Mouse (Mus musculus) duodenum, adult 2 months (tissue): ENCODE measurements around the gene Fam187b. TPM values are rescaled to one million over a fixed set of nuclear protein-coding genes. Genes with fewer than 3 reads are reported as not detected.

Experiments
- polyA plus RNA-seq: library from polyadenylated mRNA; depleted of rRNA; stranded (reverse); fragments of >200 nt; gene quantifications from 2 replicates; pipeline ENCODE4 v1.2.3, GENCODE M21; 2012; ENCODE audit warnings: low replicate concordance; rRNA removed

Fam187b gene
- polyA plus RNA-seq: 6.0 and 7.2 TPM in 2 replicates

DNA sequence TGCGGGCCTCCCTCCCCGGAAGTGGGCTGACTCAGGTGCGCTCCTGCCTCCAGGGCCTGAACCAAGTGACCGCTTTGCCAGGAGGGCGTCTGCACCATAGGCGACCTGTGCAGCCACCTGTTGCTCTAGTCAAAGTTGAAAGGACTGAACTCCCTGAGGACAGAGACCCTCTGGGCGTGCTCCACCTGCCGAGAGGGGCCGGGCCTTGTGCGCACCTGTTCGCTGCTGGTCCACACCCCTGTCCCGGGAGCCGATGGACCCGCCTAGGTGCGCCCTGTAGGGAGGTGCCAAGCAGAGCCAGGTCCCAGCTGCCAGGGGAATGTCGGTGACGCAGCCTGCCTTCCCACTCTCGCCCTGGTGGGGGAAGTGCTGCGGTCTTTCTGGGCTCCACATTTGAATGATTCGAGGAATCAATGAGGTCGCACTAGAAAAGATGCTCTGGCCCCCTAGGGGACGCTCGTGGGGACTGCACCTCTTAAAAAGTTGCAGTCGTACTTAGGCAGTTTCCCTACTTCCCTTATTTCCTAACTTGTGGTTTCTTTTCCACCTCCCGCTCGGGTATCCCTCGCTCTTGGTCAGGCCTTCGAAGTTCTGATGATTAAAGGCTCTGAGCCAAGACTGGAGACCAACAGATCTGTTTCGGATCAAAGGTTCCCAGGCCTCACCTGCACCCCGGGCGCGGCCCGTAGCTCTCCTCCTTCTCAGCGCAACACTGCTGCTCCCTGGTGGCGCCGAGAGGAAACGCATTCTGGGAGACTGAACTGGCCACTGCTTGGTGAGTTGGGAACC, at the start of gene Fam187b:
Gene Fam187b (plus strand): TSS at position 290 of the 789 bp plus-strand sequence.

DNA sequence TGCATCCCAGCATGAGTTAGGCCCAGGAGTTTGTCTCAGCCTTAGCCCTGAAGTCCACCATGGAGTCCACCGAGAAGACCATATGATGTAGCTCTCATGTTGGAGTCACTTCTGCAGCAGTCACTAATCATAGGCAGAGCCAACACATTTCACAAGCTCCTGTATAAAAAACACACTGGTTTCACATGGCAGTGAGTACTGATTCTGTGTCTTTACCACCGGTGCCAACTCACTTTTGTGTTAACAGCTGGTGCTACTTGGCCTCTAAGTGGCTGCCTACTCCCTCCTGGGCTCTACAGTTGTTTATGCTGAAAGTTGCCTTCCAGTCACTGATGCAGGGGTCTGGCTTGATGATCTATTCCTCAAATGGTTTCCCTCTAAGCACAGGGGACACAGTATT, 49.0 kb upstream of the Fam187b start, which contains the start of gene Hamp2:
Gene Hamp2 (minus strand): TSS at position 101 of the 400 bp plus-strand sequence.

DNA sequence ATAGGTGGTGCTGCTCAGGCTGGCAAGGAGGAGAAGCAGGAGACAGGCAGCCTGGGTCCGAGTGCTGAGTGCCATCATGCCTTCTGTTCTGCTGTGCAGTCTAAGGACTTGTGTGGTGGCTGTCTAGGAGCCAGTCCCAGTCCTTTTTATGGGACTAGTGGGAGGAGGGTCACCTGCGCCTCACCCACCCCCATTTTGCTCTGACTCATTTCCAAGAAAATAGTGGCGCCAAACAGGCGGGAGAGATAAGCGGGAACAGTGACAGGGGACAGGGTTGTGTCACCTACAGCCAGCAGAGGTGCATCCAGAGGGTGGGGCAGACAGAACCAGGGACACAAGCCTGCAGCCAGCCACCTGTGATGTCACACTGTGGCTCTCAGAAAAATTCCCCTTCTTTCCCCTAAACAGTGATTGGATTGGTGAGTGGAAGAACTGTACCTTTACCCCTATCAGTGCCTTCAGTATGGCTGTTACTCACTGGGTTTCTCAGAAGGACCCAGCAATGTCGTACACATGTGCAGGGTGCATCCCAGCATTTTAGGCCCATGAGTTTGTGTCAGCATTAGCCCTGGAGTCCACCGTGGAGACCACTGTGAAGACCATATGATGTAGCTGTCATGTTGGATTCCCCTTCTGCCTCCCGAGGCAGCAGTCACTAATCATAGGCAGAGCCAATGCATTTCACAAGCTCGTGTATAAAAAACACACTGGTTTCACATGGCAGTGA, 29.5 kb upstream of the Fam187b start, which contains the start of gene Hamp:
Gene Hamp (minus strand): TSS at position 124 of the 727 bp plus-strand sequence.

DNA sequence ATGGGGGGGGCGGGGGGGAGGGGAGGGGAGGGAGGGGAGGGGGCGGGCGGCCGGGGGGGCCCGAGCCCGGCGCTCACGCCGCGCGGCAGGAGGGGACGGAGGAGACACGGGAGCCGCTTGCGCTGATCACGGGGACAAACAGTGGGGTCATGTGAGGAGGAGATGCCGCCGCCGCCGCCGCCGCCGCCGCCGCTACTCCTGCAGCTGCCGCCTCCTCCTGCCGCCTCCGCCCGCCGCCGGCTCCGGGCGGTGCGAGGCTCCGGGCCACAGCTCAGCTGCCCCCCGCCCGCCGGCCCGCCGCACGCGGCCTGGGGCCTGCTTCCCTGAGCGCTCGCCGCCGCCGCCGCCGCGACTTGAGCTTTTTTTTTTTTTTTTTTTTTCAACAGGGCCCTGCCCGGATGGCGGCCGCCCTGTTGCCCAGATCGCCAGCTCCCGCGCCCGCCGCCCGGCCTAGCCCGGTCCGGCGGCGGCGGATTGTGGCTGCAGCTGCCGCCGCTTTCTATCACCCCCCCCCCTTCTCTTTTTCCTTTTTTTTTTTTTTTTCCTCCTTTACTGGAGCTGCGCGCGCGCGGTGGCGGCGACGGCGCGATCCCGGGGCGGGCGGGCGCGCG, 16.7 kb upstream of the Fam187b start, which contains the start of gene Usf2:
Gene Usf2 (minus strand): TSS at position 48 of the 611 bp plus-strand sequence.

DNA sequence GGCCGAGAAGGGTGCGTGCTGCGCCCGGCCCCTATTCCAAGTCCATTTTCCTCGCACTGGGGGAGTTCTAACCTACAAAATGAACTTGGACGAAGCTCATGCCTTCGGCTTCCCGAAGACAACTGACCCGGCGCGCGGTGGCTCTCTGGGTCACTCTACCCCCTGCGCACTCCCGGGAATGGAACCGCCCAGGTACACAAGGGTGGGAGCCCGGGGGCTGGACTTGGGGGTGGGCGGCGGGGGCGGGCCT, 414 bp upstream of the Fam187b start, which contains the start of gene Lsr:
Gene Lsr (minus strand): TSS at position 214 of the 250 bp plus-strand sequence.

Other genes with a start within 250 kb of the Fam187b start
- gene Tmem147, start 244.2 kb upstream of the Fam187b start, polyA plus RNA-seq: 237 and 269 TPM in 2 replicates
- gene Gapdhs, start 230.1 kb upstream of the Fam187b start, polyA plus RNA-seq: not detected in 2 replicates
- gene Sbsn, start 222.3 kb upstream of the Fam187b start, polyA plus RNA-seq: 0.18 and 0.44 TPM in 2 replicates
- 1.8 and 2.2 TPM in 2 replicates for gene Dmkn, start 210.0 kb upstream of the Fam187b start, polyA plus RNA-seq
- not detected in 2 replicates for gene Krtdap, start 185.9 kb upstream of the Fam187b start, polyA plus RNA-seq
- gene Ffar2, start 150.0 kb upstream of the Fam187b start, polyA plus RNA-seq: 13.3 and 15.3 TPM in 2 replicates
- gene Ffar3, start 117.6 kb upstream of the Fam187b start, polyA plus RNA-seq: 1.8 and 1.9 TPM in 2 replicates
- 0.26 and 0.87 TPM in 2 replicates for gene Ffar1, start 112.2 kb upstream of the Fam187b start, polyA plus RNA-seq
- 0.71 and 3.5 TPM in 2 replicates for gene Cd22, start 93.4 kb upstream of the Fam187b start, polyA plus RNA-seq
- gene Mag, start 58.9 kb upstream of the Fam187b start, polyA plus RNA-seq: 0.37 and 0.68 TPM in 2 replicates
- 0.68 and 13.0 TPM in 2 replicates for gene Hamp2, start 49.1 kb upstream of the Fam187b start, polyA plus RNA-seq
- gene Hamp, start 29.8 kb upstream of the Fam187b start, polyA plus RNA-seq: 2.0 and 2.1 TPM in 2 replicates
- 107 and 186 TPM in 2 replicates for gene Usf2, start 17.0 kb upstream of the Fam187b start, polyA plus RNA-seq
- 331 and 790 TPM in 2 replicates for gene Lsr, start 326 bp upstream of the Fam187b start, polyA plus RNA-seq
- gene Fxyd5, start 68.7 kb downstream of the Fam187b start, polyA plus RNA-seq: 32.5 and 36.7 TPM in 2 replicates
- gene Fxyd7, start 77.7 kb downstream of the Fam187b start, polyA plus RNA-seq: 5.4 and 7.1 TPM in 2 replicates
- gene Fxyd1, start 83.4 kb downstream of the Fam187b start, polyA plus RNA-seq: 72.1 and 108 TPM in 2 replicates
- gene Lgi4, start 85.6 kb downstream of the Fam187b start, polyA plus RNA-seq: 3.1 and 4.7 TPM in 2 replicates
- 18.4 and 81.6 TPM in 2 replicates for gene Fxyd3, start 102.9 kb downstream of the Fam187b start, polyA plus RNA-seq
- 4.8 and 38.5 TPM in 2 replicates for gene Hpn, start 141.5 kb downstream of the Fam187b start, polyA plus RNA-seq
- gene Scn1b, start 153.2 kb downstream of the Fam187b start, polyA plus RNA-seq: 14.7 and 28.1 TPM in 2 replicates
- gene Gramd1a, start 182.1 kb downstream of the Fam187b start, polyA plus RNA-seq: 73.3 and 105 TPM in 2 replicates